Mouse (Mus musculus) kidney, adult 18-20 months (tissue): ENCODE measurements at regions not wholly inside any gene's neighbourhood (a gene's known extent, or its start where the extent isn't known, plus 50 kb on each side); places are given as distances from the start of the nearest gene placed in this dataset.

Experiments used
- DNase-seq: peaks from one replicate; pipeline ENCODE4 v3.0.0; 2021

GRCm38 (mm10) chrX:99339081-99339876, 131.8 kb downstream of the Pja1 start:
- DNase-seq = no peak

GRCm38 (mm10) chrX:99336616-99337553, 134.2 kb downstream of the Pja1 start:
- no peak for DNase-seq

- DNase-seq = no peak
Measured at GRCm38 (mm10) chrX:99335886-99336589, 135.0 kb downstream of the Pja1 start.

GRCm38 (mm10) chrX:99332457-99332770, 138.7 kb downstream of the Pja1 start:
- DNase-seq = no peak

GRCm38 (mm10) chrX:99331764-99332456, 139.2 kb downstream of the Pja1 start:
- no peak for DNase-seq

GRCm38 (mm10) chrX:99330386-99330785, 140.7 kb downstream of the Pja1 start:
- DNase-seq = no peak

- no peak for DNase-seq
Measured at GRCm38 (mm10) chrX:99328576-99328975, 142.5 kb downstream of the Pja1 start.

GRCm38 (mm10) chrX:99326167-99326566, 144.9 kb downstream of the Pja1 start:
- DNase-seq = no peak

GRCm38 (mm10) chrX:99325460-99325859, 145.6 kb downstream of the Pja1 start:
- DNase-seq = peak; percentile 55

- DNase-seq = no peak
Measured at GRCm38 (mm10) chrX:99324546-99325170, 146.4 kb downstream of the Pja1 start.

- no peak for DNase-seq
Measured at GRCm38 (mm10) chrX:99319791-99320190, 151.3 kb downstream of the Pja1 start.

- DNase-seq = no peak
Measured at GRCm38 (mm10) chrX:99319163-99319562, 151.9 kb downstream of the Pja1 start.

- DNase-seq = peak; percentile 40
Measured at GRCm38 (mm10) chrX:99318141-99318540, 152.9 kb downstream of the Pja1 start.

- DNase-seq = no peak
Measured at GRCm38 (mm10) chrX:99317736-99318135, 153.3 kb downstream of the Pja1 start.

- DNase-seq = no peak
Measured at GRCm38 (mm10) chrX:99316410-99317056, 154.5 kb downstream of the Pja1 start.

GRCm38 (mm10) chrX:99299110-99299509, 163.2 kb downstream of the Efnb1 start:
- no peak for DNase-seq

GRCm38 (mm10) chrX:99294726-99295125, 158.8 kb downstream of the Efnb1 start:
- no peak for DNase-seq

- no peak for DNase-seq
Measured at GRCm38 (mm10) chrX:99293967-99294366, 158.0 kb downstream of the Efnb1 start.

- no peak for DNase-seq
Measured at GRCm38 (mm10) chrX:99292758-99293157, 156.8 kb downstream of the Efnb1 start.

- no peak for DNase-seq
Measured at GRCm38 (mm10) chrX:99291965-99292364, 156.0 kb downstream of the Efnb1 start.

GRCm38 (mm10) chrX:99291423-99291963, 155.6 kb downstream of the Efnb1 start:
- DNase-seq = peak; percentile 25
